Mouse (Mus musculus) hindbrain, embryonic 10.5 days (tissue): ENCODE results near the gene Pik3r2. TPM values are rescaled to one million over a fixed set of nuclear protein-coding genes. Genes with fewer than 3 reads are reported as not detected.

Experiments
- DNase-seq: peaks from one replicate; pipeline ENCODE4 v3.0.0-alpha.2; 2017; ENCODE audit warnings: low spot score
- H3K27ac ChIP-seq: fragments of 300-500 bp; sonication (generic); 2 replicates; pipeline ENCODE4 v1.5.1; 2016; ENCODE audit warnings: mild to moderate bottlenecking, moderate library complexity
- H3K27me3 ChIP-seq: fragments of 300-500 bp; sonication (generic); 2 replicates; pipeline ENCODE4 v1.6.1; 2016; ENCODE audit warnings: mild to moderate bottlenecking; ENCODE audit not compliant: poor library complexity, insufficient read depth, severe bottlenecking
- H3K36me3 ChIP-seq: fragments of 300-500 bp; sonication (generic); 2 replicates; pipeline ENCODE4 v1.6.1; 2016; ENCODE audit warnings: mild to moderate bottlenecking, moderate library complexity
- H3K4me1 ChIP-seq: fragments of 300-500 bp; sonication (generic); replicated peaks from 2 replicates; pipeline ENCODE4 v1.6.1; 2016; ENCODE audit warnings: mild to moderate bottlenecking
- H3K4me3 ChIP-seq: fragments of 300-500 bp; sonication (generic); 2 replicates; pipeline ENCODE4 v1.5.1; 2016; ENCODE audit warnings: mild to moderate bottlenecking, moderate library complexity
- H3K9me3 ChIP-seq: fragments of 300-500 bp; sonication (generic); 2 replicates; pipeline ENCODE4 v1.6.1; 2016; ENCODE audit warnings: mild to moderate bottlenecking, moderate library complexity
- WGBS: fragments of 180-500 bp; shearing (Covaris S2); methylation state at CpG from one replicate; pipeline ENCODE4 v1.1.7; 2016; 5-methylcytosine and 5-hydroxymethylcytosine counted together
- polyA plus RNA-seq: library from polyadenylated mRNA; unstranded; fragments of >200 nt; fragmentation: Nextera tagmentation; extraction: Ambion mirVana; gene quantifications from 2 replicates; pipeline ENCODE4 v1.2.1, GENCODE M21; 2016

Gene Pik3r2
- polyA plus RNA-seq, 1 experiment from 2014 or later: 82.1 TPM

DNA sequence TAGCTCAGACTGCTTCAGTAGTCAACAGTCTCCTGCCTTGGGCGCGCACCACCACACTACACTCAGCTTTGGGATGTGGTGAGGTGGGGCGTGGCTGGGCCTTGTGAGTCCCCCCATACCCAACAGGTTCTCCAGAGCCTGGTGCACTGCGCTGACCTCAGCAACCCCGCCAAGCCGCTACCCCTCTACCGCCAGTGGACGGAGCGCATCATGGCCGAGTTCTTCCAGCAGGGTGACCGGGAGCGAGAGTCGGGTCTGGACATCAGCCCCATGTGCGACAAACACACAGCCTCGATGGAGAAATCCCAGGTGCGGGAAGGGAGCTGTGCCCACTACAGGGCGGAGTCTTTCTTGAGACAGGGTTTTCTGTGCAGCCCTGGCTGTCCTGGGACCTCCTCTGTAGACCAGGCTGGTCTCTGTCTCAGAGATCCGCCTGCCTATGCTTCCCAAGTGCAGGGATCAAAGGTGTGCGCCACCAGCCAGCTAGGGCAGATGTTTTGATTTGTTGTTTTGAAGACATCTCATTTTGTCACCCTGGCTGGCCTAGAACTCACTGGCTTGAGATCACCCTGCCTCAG, 27.3 kb downstream of the Pik3r2 start:
- Histone ChIP-seq H3K4me1 (peaks cover 20% of the 10 kb centered on the region), H3K27ac (no peak overlapping the region), H3K27me3 (peaks cover 61% of the 10 kb centered on the region), H3K9me3 (no peaks in the 10 kb centered on the region), H3K36me3 (no peaks in the 10 kb centered on the region), H3K4me3 (no peak overlapping the region)
- 83% methylated on average over 19 of the region's 19 CpGs for WGBS
- no peak for DNase-seq

DNA sequence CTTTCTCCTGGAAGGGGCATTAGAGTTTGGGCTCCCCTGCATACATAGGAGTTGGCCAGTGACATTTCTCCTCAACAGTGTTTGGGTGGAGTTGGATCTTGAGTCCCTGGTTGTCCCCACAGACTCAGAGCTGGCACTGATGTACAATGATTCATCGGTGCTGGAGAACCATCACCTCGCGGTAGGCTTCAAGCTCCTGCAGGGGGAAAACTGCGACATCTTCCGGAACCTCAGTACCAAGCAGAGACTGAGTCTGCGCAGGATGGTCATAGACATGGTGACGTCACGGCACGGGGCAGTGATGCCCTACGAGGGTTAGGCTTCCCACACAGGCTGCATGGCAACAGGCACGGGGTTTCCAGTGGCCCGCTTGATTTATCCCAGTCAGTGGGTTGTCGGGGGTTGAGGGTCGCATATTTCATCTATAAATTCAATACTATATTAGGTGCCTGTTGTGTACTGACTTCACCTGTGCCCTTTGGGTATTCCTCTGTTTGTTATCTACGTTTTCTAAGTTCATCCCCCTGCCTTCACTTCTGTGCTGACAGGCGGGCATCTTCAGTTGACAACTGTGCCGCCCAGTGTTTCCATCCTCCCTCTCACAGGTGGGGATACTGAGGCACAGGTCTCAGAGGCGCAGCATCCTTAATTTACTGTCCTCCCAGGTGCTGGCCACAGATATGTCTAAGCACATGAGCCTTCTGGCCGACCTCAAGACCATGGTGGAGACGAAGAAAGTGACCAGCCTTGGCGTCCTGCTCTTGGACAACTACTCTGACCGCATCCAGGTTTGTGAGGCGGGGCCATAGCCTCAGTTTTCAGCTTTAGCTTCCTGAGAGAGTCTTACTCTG, 28.0 kb downstream of the Pik3r2 start:
- Histone ChIP-seq H3K27ac (no peak overlapping the region), H3K9me3 (no peaks in the 10 kb centered on the region), H3K4me1 (peaks cover 24% of the 10 kb centered on the region), H3K36me3 (no peaks in the 10 kb centered on the region), H3K4me3 (no peak overlapping the region), H3K27me3 (peaks cover 69% of the 10 kb centered on the region)
- no peak for DNase-seq
- WGBS: 89% methylated on average over 23 of the region's 23 CpGs

DNA sequence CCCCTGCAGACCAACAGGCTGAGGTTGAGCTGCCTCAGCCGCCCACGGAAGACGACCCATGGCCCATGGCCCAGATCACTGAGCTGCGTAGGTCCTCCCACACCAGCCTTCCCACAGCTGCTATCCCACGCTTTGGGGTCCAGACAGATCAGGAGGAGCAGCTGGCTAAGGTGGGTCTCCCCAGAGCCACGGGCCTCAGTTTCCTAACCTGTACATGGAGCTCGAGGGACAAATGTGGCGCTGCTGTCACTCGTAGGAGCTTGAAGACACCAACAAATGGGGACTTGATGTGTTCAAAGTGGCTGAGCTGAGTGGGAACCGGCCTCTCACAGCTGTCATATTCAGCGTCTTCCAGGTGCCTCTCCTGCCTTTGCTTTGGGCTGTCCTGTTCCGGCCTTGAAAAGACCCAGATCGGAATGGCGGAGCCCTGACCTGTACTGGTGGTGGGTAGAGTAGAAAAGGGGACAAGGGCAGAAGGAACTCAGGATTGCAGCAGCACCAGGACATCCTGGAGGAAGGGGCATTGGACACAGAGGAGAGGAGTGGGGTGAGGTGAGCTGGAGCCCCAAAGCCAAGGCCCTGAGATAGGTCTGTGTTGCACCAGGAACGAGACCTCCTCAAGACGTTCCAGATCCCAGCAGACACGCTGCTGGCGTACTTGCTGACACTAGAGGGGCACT, 29.2 kb downstream of the Pik3r2 start:
- Histone ChIP-seq H3K4me3 (no peak overlapping the region), H3K36me3 (no peaks in the 10 kb centered on the region), H3K27ac (no peak overlapping the region), H3K27me3 (peaks cover 80% of the 10 kb centered on the region), H3K4me1 (peaks cover 23% of the 10 kb centered on the region), H3K9me3 (no peaks in the 10 kb centered on the region)
- 84% methylated on average over 18 of the region's 18 CpGs for WGBS
- no peak for DNase-seq

DNA sequence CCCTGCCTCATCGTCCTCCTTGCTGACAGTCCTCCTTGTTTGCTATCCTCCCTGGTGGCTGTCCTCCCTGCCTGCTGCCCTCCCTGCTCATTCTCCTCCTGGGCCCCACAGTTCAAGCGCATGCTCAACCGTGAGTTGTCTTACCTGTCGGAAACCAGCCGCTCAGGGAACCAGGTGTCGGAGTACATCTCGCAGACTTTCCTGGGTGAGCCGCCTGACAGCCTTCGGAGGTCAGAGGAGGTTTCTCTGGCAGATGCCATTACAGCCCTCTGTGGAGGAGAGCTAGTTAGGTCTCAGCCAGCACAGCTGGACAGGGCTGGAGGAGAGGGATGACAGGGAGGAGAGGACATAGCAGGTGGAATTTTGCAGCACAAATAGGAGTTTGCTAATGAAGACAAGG, 29.8 kb downstream of the Pik3r2 start:
- Histone ChIP-seq H3K4me1 (peaks cover 22% of the 10 kb centered on the region), H3K4me3 (no peak overlapping the region), H3K36me3 (no peaks in the 10 kb centered on the region), H3K27ac (no peak overlapping the region), H3K27me3 (peaks cover 86% of the 10 kb centered on the region), H3K9me3 (no peaks in the 10 kb centered on the region)
- 76% methylated on average over 9 of the region's 9 CpGs for WGBS
- no peak for DNase-seq

DNA sequence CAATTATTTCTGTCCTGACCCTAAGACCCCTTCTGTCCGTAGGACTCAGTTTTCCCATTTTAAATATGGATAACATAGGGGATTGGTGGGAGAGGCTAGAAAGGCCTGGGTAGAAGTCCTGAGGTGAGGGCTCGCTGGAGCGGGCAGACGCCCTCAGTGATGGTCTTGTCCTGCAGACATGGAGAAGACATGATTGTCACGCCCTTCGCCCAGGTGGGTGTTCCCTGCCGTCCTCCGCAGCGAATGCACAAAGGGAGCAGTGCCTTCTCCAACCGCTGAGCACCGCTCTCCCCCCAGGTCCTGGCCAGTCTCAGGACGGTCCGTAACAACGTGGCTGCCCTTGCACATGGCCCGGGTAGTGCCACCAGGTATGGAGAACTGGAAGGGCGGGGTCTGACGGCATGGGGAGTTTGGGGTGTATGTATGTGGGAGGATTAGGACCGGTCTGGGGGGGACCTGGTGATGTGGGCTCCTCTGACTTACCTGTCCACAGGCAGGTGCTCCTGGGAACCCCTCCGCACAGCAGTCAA, 30.8 kb downstream of the Pik3r2 start:
- H3K27ac ChIP-seq: no peak overlapping the region
- 56% methylated on average over 19 of the region's 19 CpGs for WGBS
- H3K4me1 ChIP-seq: peaks cover 23% of the 10 kb centered on the region
- H3K36me3 ChIP-seq: no peaks in the 10 kb centered on the region
- DNase-seq: no peak
- H3K4me3 ChIP-seq: no peak overlapping the region
- peaks cover 96% of the 10 kb centered on the region for H3K27me3 ChIP-seq
- no peaks in the 10 kb centered on the region for H3K9me3 ChIP-seq

DNA sequence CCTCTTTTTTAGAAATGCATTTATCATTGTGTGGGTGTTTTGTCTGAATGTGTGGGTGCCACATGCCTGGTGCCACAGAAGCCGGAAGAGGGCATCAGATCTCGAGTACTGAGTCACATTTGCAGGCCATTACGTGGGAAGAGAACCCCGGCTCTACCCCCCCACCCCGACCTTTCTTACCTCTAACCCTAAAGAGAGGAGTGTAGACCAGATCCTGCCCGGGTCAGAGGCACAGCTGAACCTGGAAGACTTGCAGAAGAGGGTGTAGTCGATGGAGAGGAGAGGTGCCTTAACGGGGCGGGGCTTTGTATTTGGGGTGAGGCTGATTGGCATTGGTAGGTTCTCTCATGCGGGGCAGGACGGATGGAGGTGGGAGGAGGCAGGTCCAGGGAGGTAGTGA, 31.7 kb downstream of the Pik3r2 start:
- no peaks in the 10 kb centered on the region for H3K36me3 ChIP-seq
- no peak for DNase-seq
- WGBS: 51% methylated on average over 11 of the region's 11 CpGs
- H3K4me3 ChIP-seq: no peak overlapping the region
- peaks cover 98% of the 10 kb centered on the region for H3K27me3 ChIP-seq
- H3K9me3 ChIP-seq: no peaks in the 10 kb centered on the region
- no peak overlapping the region for H3K27ac ChIP-seq
- H3K4me1 ChIP-seq: peaks cover 23% of the 10 kb centered on the region

DNA sequence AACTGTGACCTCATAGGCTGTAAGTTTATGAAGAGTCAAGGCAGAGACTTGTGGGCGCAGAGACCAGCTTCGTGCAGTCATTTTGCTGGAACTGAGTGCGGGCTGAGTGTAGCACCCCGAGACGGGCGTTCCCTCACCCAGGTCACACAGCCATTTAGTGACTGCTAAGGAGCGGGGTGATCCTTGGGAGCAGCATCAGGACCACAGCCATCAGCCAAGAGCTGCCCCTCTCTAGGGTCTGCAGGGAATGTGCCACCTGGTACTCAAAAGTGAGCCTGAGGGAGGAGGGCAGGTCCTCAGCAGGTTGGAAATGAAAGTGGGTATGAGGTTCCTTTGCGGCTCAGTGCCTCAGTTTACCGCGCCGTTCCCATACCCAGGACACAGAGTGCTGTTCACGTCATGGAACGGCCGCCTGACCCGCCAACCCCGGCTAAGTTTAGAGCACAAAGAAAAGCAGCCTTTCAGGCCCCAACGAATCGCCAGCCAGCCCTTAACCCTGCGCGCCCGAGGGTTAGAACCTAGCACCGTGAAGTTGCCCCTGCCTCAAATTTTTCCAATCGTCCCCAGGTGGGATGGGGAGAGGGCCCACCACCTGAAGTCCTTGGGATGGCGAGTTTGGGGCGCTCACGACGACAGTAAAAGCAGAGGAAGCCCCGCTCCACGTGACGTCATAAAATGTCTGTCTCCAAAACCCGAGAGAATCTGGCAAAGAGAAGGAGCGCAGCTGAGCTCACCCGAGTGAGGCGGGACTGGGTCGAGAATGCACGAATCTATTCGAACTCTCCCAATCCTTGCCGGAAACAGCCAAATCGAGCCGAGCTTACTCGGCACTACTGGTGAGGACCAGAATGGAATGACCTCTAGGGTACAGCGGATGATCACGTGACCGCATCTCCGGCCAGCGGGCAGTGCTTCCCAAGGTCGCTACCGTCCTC, 32.6 kb downstream of the Pik3r2 start:
- WGBS: 4% methylated on average over 48 of the region's 48 CpGs
- peak; percentile 45 for DNase-seq

DNA sequence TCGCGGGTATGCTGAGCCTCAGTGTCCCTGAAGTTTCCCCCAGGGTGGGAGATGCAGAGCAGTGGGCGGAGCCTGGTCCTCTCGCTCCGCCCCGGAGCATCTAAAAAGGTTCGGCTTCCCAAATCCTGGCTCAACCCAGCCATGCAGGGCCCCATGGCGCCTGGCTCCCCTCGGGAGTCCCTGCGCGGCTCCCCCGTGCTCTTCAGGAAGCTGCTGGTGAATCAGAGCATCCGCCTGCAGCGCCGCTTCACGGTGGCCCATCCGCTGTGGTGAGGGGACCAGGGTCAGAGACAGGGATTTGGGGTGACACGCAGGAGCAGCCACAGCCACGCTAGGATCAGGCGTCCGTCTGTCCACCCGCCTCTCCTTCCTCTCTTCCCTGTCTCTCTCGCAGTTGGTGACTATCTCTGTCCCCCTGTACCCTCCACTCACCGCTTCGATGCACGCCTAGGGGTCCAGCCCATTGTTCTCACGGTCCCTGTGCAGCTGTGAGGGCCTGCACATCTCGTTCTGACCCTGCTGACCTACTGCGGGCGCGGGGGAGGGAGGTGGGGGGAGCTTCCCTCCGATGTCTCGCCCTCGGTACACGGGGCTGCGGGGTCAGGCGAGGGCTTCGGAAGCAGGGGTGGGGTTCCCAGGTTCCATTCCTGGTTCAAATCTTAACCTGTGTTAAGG, 33.4 kb downstream of the Pik3r2 start:
- H3K4me3 ChIP-seq: peak overlapping the region; percentile 49
- peaks cover 23% of the 10 kb centered on the region for H3K4me1 ChIP-seq
- DNase-seq: peak; percentile 43
- no peaks in the 10 kb centered on the region for H3K36me3 ChIP-seq
- H3K9me3 ChIP-seq: no peaks in the 10 kb centered on the region
- H3K27ac ChIP-seq: peak overlapping the region; percentile 80
- H3K27me3 ChIP-seq: peaks cover 84% of the 10 kb centered on the region
- 2% methylated on average over 38 of the region's 38 CpGs for WGBS

More for the DNA sequence above, 32.6 kb downstream of the Pik3r2 start:
- Histone ChIP-seq H3K4me3 (peak overlapping the region; percentile 49), H3K36me3 (no peaks in the 10 kb centered on the region), H3K27ac (peak overlapping the region; percentile 80), H3K9me3 (no peaks in the 10 kb centered on the region), H3K4me1 (peaks cover 23% of the 10 kb centered on the region), H3K27me3 (peaks cover 89% of the 10 kb centered on the region)

DNA sequence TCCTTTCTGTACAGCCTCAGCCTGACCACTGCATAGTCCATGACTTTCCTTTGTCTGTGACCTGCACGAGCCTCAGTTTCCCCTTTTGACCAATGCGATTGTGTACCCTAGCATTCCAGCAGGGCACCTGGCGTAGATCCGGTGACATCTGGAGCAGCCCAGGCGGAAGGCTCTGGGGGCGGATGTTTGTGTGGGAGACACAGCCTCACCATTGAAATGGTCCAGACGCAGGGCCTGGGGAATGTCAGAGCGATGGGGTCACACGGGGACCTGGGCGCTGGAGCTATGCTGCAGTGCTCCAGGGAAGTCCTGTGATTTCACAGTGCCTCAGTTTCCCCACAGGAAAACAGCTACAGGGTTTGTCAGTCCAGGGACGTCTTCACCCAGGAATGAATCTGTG, 34.3 kb downstream of the Pik3r2 start:
- no peaks in the 10 kb centered on the region for H3K9me3 ChIP-seq
- DNase-seq: no peak
- peaks cover 81% of the 10 kb centered on the region for H3K27me3 ChIP-seq
- peaks cover 23% of the 10 kb centered on the region for H3K4me1 ChIP-seq
- H3K36me3 ChIP-seq: no peaks in the 10 kb centered on the region
- H3K4me3 ChIP-seq: no peak overlapping the region
- WGBS: 70% methylated on average over 11 of the region's 11 CpGs
- no peak overlapping the region for H3K27ac ChIP-seq

DNA sequence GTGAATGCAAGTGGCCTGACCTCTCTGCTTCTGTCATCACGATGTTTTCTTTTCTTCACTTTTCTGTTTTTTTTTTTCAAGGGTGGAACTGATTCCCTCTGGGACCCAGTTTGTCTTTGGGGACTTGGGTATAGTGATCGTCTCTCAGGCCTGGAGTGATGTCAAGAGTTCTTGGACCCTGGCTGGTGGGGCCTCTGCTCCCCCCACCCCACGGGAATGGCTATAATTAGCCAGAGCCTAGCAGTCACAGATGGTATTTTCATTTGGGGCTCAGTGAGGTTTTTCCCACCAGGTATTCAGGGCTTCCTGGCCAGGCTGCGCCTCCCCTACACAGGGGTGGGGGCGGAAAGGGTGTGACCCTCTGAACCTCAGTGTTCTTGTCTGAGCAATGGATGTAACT, 34.9 kb downstream of the Pik3r2 start:
- peaks cover 23% of the 10 kb centered on the region for H3K4me1 ChIP-seq
- H3K9me3 ChIP-seq: no peaks in the 10 kb centered on the region
- no peak overlapping the region for H3K4me3 ChIP-seq
- H3K27ac ChIP-seq: no peak overlapping the region
- H3K36me3 ChIP-seq: no peaks in the 10 kb centered on the region
- 68% methylated on average over 5 of the region's 5 CpGs for WGBS
- peaks cover 76% of the 10 kb centered on the region for H3K27me3 ChIP-seq
- no peak for DNase-seq

DNA sequence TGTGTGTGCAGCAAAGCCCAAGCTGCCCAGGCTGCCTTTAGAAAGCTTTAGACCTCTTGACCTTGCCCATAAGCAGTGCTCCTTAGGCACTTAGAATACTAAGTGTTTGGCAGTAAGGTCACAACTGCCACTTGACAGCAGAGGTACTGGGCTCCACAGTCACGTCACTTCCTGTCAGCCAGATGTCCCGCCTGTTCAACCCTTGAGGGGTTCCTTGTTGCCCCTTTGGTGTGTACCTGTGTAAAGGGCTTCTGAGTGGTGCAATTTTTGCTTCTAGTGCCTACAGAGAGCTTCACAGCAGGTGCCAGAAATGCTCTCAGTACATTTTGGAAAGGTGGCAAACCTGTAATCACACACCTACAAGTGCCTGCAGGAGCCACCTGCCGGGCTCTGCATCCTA, 38.3 kb downstream of the Pik3r2 start:
- Histone ChIP-seq H3K27ac (no peak overlapping the region), H3K27me3 (peaks cover 43% of the 10 kb centered on the region), H3K4me1 (peaks cover 10% of the 10 kb centered on the region), H3K4me3 (no peak overlapping the region), H3K36me3 (no peaks in the 10 kb centered on the region), H3K9me3 (no peaks in the 10 kb centered on the region)
- DNase-seq: no peak
- 70% methylated on average over 3 of the region's 3 CpGs for WGBS

DNA sequence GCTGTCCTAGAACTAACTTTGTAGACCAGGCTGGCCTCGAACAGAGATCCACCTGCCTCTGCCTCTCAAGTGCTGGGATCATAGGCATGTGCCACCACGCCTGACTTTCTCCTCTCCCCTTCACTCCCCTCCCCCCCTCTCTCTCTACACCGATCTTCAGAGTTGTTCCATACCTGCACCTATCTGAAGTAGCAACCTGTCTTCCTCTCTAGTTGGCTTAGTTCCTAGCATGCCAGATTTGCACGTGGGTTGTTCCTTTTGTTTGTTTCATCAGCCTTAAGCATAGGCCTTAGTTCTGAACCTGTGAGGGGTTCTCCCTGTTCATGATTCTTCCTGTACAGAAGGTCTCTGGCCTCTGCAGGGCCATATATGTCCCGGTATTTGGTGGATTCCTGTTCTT, 38.8 kb downstream of the Pik3r2 start:
- Histone ChIP-seq H3K27ac (no peak overlapping the region), H3K9me3 (no peaks in the 10 kb centered on the region), H3K4me3 (no peak overlapping the region), H3K27me3 (peaks cover 42% of the 10 kb centered on the region), H3K36me3 (no peaks in the 10 kb centered on the region), H3K4me1 (peaks cover 5% of the 10 kb centered on the region)
- 64% methylated on average over 5 of the region's 5 CpGs for WGBS
- no peak for DNase-seq
